Mouse (Mus musculus): ENCODE data around the gene Esr1.

Gene Esr1

DNA sequence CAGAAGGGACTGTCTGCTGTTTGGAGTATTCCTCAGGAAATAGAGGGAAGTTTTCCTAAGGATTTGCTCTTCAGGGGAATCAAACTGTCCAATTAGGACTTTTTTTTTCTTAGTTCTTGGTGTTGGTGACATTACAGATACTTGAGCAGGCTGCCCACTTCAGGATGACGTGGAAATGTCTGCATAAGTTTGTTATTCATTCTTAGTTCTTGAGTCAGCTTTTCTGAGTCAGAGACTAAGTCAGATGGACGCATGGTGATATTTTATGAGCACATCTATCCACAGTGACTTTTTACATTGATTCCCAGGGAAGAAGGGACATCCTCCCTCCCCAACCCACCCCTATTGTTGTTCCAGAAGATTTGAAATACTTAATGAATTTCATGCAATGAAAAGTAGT, 372.5 kb downstream of the Esr1 start:
- DNase-seq (ENCODE audit: low spot score in 2 of 2), result no peak

DNA sequence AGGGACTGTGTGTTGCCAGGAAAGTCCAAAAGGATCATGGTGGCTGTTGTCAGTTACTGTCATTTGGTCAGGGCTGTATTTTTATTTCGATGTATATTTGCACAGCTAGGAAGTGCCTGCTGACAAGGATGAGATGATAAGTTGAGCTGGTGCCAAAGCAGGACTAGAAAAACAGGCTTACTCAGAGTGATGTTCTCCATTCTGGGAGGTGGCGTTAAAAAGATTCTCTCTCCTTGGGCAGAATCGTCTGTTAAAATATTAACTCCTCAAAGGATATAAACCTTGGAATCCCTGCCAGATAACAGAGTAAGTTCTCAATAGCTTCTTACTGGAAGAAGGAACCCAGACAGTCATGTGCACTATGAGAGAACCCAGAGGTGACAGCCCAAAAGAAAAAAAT, 382.4 kb downstream of the Esr1 start:
- peak; percentile 32 to 33 for DNase-seq (ENCODE audit: low spot score in 2 of 2)

- DNase-seq (ENCODE audit: low spot score in 2 of 2), result no peak
Observed at GRCm38 (mm10) chr10:4996592-4996991, 385.2 kb downstream of the Esr1 start.

- DNase-seq (ENCODE audit: low spot score in 2 of 2), result no peak
Observed at GRCm38 (mm10) chr10:5008795-5009366, 397.5 kb downstream of the Esr1 start.

DNA sequence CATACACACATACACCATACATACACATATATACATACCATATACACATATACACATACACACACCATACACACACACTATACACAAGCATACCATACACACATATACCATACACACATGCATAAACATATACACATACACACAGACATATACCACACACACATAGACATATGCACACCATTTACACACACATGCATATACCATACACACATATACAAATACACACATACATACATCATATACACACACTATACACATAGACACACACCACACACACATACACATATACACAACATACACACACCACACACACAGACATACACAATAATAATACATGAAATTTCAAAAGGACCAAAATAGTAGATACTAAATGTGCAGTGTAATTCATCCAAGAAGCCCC, 400.6 kb downstream of the Esr1 start:
- DNase-seq (ENCODE audit: low spot score in 2 of 2), result no peak

DNA sequence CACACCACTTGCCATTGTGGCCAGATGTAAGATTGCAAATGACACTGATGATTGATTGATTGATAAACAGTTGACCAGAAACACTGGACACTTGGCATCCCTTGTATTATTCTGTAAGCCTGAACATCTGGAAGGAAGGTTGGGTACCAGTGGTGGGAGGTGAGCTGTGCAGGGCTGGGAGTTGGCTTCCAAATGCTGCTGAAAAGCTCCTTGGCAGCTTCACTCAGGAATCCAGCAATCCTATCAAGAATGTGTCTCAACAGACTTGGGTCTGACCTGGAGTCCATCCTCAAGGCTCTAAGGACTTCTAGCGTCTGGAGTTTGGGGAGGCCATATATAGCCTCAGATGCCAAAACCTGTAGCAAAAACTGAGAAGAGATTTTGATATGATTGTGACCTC, 403.6 kb downstream of the Esr1 start:
- no peak for DNase-seq (ENCODE audit: low spot score in 2 of 2)

GRCm38 (mm10) chr10:5017148-5017547, 405.8 kb downstream of the Esr1 start:
- no peak for DNase-seq (ENCODE audit: low spot score in 2 of 2)

GRCm38 (mm10) chr10:5025906-5026305, 414.5 kb downstream of the Esr1 start:
- DNase-seq (ENCODE audit: low spot score in 2 of 2), result no peak

DNA sequence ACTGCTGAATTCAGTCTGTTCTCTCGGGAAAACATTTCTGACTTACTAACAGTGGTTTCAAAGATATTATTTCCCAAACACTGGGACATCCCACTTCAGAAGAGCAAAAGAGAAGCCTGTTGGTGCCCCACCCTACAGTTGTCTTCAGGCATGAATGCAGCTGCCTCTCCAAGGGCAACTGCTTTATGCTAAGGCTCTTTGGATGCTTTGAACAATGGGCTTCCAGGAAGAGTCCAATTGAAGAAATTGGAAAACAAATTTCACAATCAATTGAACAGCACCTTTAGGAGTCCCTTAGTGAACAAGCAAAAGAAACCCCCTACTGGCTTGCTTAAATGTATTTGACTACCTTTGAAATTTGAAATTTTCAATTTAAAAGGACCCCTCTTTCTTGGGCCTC, 415.8 kb downstream of the Esr1 start:
- no peak for DNase-seq (ENCODE audit: low spot score in 2 of 2)

- DNase-seq (ENCODE audit: low spot score in 2 of 2), result no peak
Observed at GRCm38 (mm10) chr10:5028301-5028700, 416.9 kb downstream of the Esr1 start.

GRCm38 (mm10) chr10:5029161-5029560, 417.8 kb downstream of the Esr1 start:
- no peak for DNase-seq (ENCODE audit: low spot score in 2 of 2)

DNA sequence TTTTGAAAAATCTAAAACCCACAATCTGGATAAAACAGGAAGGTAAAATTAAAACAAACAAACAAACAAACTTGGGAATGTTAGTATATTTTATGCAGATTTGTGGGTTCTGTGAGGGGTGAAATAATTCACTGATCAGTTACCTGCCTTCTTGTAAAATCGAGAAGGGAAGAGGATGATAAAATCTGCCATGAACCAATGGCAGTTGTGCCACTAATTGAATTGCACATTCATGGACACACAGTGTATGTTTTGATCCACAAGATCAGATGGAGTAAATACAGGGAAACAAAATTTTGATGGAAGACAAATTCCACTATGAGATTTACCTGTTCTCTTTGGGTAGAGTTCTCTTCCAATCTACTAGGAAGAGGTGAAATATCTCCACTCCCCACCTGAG, 418.5 kb downstream of the Esr1 start:
- DNase-seq (ENCODE audit: low spot score in 2 of 2), result no peak

DNA sequence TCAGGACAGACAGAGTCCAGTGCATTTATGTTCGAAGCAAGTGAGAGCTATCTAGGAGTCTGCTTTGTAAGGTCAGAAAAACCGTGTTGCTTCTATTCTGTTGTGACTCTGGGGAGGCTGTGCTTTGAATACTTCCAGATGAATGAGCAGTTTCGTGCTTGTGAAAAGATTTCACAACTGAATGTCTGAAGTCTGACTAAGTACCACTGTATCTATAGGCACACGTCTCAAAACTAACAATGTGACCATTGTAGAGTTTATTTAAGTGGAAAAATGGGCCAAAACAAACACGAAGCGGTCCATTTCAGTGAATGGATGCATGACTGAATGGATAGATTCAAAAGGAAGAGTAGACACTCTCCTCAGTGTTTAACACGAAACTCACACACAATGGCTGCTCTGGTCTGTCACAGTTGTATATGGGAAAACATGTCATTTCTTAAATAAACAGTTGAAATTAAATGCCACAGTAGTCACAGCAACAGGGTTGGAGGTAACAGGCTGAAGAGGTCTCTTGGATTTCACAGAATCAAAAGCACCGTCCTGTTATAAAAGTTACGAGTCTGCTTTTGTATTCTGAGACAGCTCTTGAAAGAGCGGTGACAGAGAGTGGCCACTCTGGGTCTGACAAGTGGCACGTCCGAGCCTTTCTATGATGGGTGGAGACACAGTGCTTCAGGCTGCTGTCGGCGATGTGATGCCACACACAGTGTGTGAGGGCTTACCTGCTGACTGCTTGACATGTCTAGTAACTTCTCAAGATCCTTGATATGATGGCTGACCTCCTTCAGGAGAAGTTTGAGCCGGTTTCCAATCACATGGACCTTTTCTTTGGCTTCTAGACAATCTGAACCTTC, 421.0 kb downstream of the Esr1 start:
- DNase-seq (ENCODE audit: low spot score in 2 of 2), result no peak

- DNase-seq (ENCODE audit: low spot score in 2 of 2), result no peak
Observed at GRCm38 (mm10) chr10:5041254-5041653, 429.9 kb downstream of the Esr1 start.

DNA sequence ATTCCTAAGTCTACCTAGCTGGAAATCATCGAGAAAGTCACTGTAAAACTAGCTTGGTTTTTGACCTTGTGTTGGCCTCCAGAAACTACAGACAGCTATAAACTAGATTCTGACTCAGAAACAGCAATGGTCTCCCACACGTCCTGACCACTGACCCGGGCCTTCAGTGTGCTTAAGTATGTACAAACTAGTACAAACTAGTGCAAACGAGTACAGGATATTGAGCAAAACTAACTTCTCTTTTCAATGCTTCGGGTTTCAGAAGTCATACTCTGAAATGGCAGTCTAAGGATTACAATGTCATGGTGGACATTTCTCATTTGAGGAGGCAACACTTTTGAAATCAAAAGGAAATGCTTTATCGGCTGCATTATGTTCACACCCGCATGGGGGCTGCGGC, 433.1 kb downstream of the Esr1 start:
- no peak for DNase-seq (ENCODE audit: low spot score in 2 of 2)

- DNase-seq (ENCODE audit: low spot score in 2 of 2), result no peak
Observed at GRCm38 (mm10) chr10:5045213-5045612, 433.8 kb downstream of the Esr1 start.

DNA sequence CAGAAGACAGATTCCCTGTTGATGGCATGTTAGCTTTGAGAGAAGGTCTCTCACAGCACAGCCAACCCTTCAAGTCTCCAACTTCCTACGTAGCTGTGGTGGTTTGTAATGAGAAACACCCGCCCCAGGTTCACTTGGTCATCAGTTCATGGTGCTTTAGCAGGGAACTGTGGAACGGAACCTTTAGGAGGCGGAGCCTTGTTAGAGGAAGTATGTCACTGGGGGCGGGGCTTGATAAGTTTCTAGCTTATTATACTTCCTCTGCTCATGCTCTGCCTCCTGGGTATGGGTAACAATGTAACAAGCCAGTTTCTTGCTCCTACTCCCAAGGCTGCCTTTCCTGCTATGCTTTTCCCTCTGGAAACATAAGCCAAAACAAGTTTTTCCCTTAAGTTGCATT, 434.3 kb downstream of the Esr1 start:
- DNase-seq (ENCODE audit: low spot score in 2 of 2), result no peak
